Mouse (Mus musculus) midbrain, postnatal 0 days (tissue): ENCODE measurements around the gene Adcy7. TPM values are rescaled to one million over a fixed set of nuclear protein-coding genes. Genes with fewer than 3 reads are reported as not detected.
A peak's percentile ranks its signal among the peaks of the same experiment; 100 is the strongest.

ENCODE experiments used
- ATAC-seq: fragments of 200-750 bp; cut with Nextera tagmentation; 2 replicates; pipeline ENCODE4 v1.8.0; 2017; ENCODE audit warnings: moderate number of reproducible peaks, mild to moderate bottlenecking, moderate TSS enrichment, moderate library complexity; ENCODE audit not compliant: low FRiP score
- DNase-seq: peaks from one replicate; pipeline ENCODE4 v3.0.0-alpha.2; 2015; ENCODE audit warnings: low spot score
- H3K27ac ChIP-seq: fragments of 300-500 bp; sonication (generic); 2 replicates; pipeline ENCODE4 v1.5.1; 2014; ENCODE audit warnings: low read depth, mild to moderate bottlenecking, low read length, mixed read lengths
- H3K27me3 ChIP-seq: fragments of 300-500 bp; sonication (generic); 2 replicates; pipeline ENCODE4 v1.6.1; 2014; ENCODE audit warnings: low read length, control low read depth, mixed read lengths; ENCODE audit not compliant: insufficient read depth
- H3K36me3 ChIP-seq: fragments of 300-500 bp; sonication (generic); 2 replicates; pipeline ENCODE4 v1.6.1; 2014; ENCODE audit warnings: low read length, control low read depth, mixed read lengths; ENCODE audit not compliant: insufficient read depth
- H3K4me1 ChIP-seq: fragments of 300-500 bp; sonication (generic); 2 replicates; pipeline ENCODE4 v1.6.1; 2014; ENCODE audit warnings: mild to moderate bottlenecking, control low read depth, antibody characterized with exemption, low read length, mixed read lengths; ENCODE audit not compliant: insufficient read depth
- H3K4me2 ChIP-seq: fragments of 300-500 bp; sonication (generic); 2 replicates; pipeline ENCODE4 v1.6.1; 2014; ENCODE audit warnings: low read depth, mild to moderate bottlenecking, low read length, mixed read lengths; ENCODE audit not compliant: poor library complexity, severe bottlenecking
- H3K4me3 ChIP-seq: fragments of 300-500 bp; sonication (generic); 2 replicates; pipeline ENCODE4 v1.5.1; 2014; ENCODE audit warnings: low read depth, mild to moderate bottlenecking, low read length, moderate library complexity
- H3K9ac ChIP-seq: fragments of 300-500 bp; sonication (generic); replicated peaks from 2 replicates; pipeline ENCODE4 v1.6.1; 2014; ENCODE audit warnings: mild to moderate bottlenecking, low read length, moderate library complexity, mixed read lengths; ENCODE audit not compliant: poor library complexity, severe bottlenecking
- H3K9me3 ChIP-seq: fragments of 300-500 bp; sonication (generic); 2 replicates; pipeline ENCODE4 v1.6.1; 2016; ENCODE audit warnings: low read length, control low read depth
- CTCF ChIP-seq: IDR thresholded peaks from 2 replicates; pipeline ENCODE4 v1.5.1; 2016; ENCODE audit warnings: antibody characterized with exemption, mild to moderate bottlenecking
- WGBS: fragments of 180-500 bp; shearing (Covaris S2); extraction: QIAGEN DNeasy Blood & Tissue Kit; methylation state at CpG from one replicate; pipeline ENCODE4 v1.1.7; 2014; 5-methylcytosine and 5-hydroxymethylcytosine counted together
- polyA plus RNA-seq: library from polyadenylated mRNA; unstranded; fragments of >200 nt; fragmentation: Nextera tagmentation; extraction: Ambion mirVana; gene quantifications from 2 replicates; pipeline ENCODE4 v1.2.1, GENCODE M21; 2015
- total RNA-seq: library from RNA; depleted of rRNA; stranded (reverse); fragments of >200 nt; gene quantifications from 2 replicates; pipeline ENCODE4 v1.2.3, GENCODE M21; 2014

Gene Adcy7
- total and polyA plus RNA-seq, 2 experiments from 2014 or later, result 11.1 to 21.4 TPM

- WGBS, result 92% methylated on average over 2 of the region's 2 CpGs
- H3K27ac ChIP-seq, result no peak overlapping the region
- no peak overlapping the region for H3K4me3 ChIP-seq
- no peaks in the 10 kb centered on the region for H3K36me3 ChIP-seq
- TF ChIP-seq CTCF, result no peak
- DNase-seq (no peak), ATAC-seq (no peak)
- H3K27me3 ChIP-seq, result no peaks in the 10 kb centered on the region
- H3K4me2 ChIP-seq, result no peak overlapping the region
- H3K4me1 ChIP-seq, result no peaks in the 10 kb centered on the region
- H3K9ac ChIP-seq, result no peak overlapping the region
- H3K9me3 ChIP-seq, result no peaks in the 10 kb centered on the region
Measured at GRCm38 (mm10) chr8:88237606-88238005, 34.6 kb upstream of the Adcy7 start.

- Histone ChIP-seq H3K9ac (no peak overlapping the region), H3K36me3 (no peaks in the 10 kb centered on the region), H3K4me3 (no peak overlapping the region), H3K27me3 (no peaks in the 10 kb centered on the region), H3K9me3 (no peaks in the 10 kb centered on the region), H3K4me2 (no peak overlapping the region), H3K27ac (no peak overlapping the region), H3K4me1 (no peaks in the 10 kb centered on the region)
- 93% methylated on average over 5 of the region's 5 CpGs for WGBS
- no peak for ATAC-seq
- no peak for DNase-seq
- no peak for TF ChIP-seq CTCF
Measured at GRCm38 (mm10) chr8:88239277-88239676, 32.9 kb upstream of the Adcy7 start.

- WGBS, result 79% methylated on average over 4 of the region's 4 CpGs
- Histone ChIP-seq H3K27ac (no peak overlapping the region), H3K4me2 (no peak overlapping the region), H3K4me3 (no peak overlapping the region), H3K36me3 (peaks cover 2% of the 10 kb centered on the region; the same call in 1 of the 2 replicates), H3K9me3 (no peaks in the 10 kb centered on the region), H3K9ac (no peak overlapping the region), H3K4me1 (no peaks in the 10 kb centered on the region), H3K27me3 (no peaks in the 10 kb centered on the region)
- TF ChIP-seq CTCF, result no peak
- DNase-seq (no peak), ATAC-seq (no peak)
Measured at GRCm38 (mm10) chr8:88241871-88242270, 30.3 kb upstream of the Adcy7 start.

GRCm38 (mm10) chr8:88244298-88244697 lies 27.9 kb upstream of the Adcy7 start:
- H3K9ac ChIP-seq, result no peak overlapping the region
- no peak overlapping the region for H3K27ac ChIP-seq
- DNase-seq (peak; percentile 62), ATAC-seq (no peak)
- 73% methylated on average over 4 of the region's 4 CpGs for WGBS
- no peaks in the 10 kb centered on the region for H3K9me3 ChIP-seq
- no peaks in the 10 kb centered on the region for H3K27me3 ChIP-seq
- no peak overlapping the region for H3K4me2 ChIP-seq
- H3K36me3 ChIP-seq, result peaks cover 14% of the 10 kb centered on the region
- H3K4me3 ChIP-seq, result no peak overlapping the region
- peak; percentile 80 for TF ChIP-seq CTCF
- no peaks in the 10 kb centered on the region for H3K4me1 ChIP-seq

GRCm38 (mm10) chr8:88252791-88253190 lies 19.4 kb upstream of the Adcy7 start:
- Histone ChIP-seq H3K36me3 (peaks cover 26% of the 10 kb centered on the region), H3K4me3 (no peak overlapping the region), H3K9me3 (no peaks in the 10 kb centered on the region), H3K4me1 (no peaks in the 10 kb centered on the region), H3K4me2 (no peak overlapping the region), H3K9ac (no peak overlapping the region), H3K27ac (no peak overlapping the region), H3K27me3 (no peaks in the 10 kb centered on the region)
- ATAC-seq (no peak), DNase-seq (peak; percentile 61)
- WGBS, result 79% methylated on average over 3 of the region's 3 CpGs
- peak; percentile 58 for TF ChIP-seq CTCF

GRCm38 (mm10) chr8:88254957-88255356 lies 17.2 kb upstream of the Adcy7 start:
- Histone ChIP-seq H3K27ac (no peak overlapping the region), H3K4me3 (no peak overlapping the region), H3K36me3 (peaks cover 13% of the 10 kb centered on the region), H3K9me3 (no peaks in the 10 kb centered on the region), H3K9ac (no peak overlapping the region), H3K27me3 (no peaks in the 10 kb centered on the region), H3K4me1 (no peaks in the 10 kb centered on the region), H3K4me2 (no peak overlapping the region)
- WGBS, result 91% methylated on average over 7 of the region's 7 CpGs
- DNase-seq (no peak), ATAC-seq (no peak)
- no peak for TF ChIP-seq CTCF
